Mouse (Mus musculus) brain, embryonic 14.5 days (tissue): ENCODE measurements around the gene Gm33543. TPM values are rescaled to one million over a fixed set of nuclear protein-coding genes. Genes with fewer than 3 reads are reported as not detected.
A peak's percentile ranks its signal among the peaks of the same experiment; 100 is the strongest.

Experiments used
- DNase-seq: peaks from one replicate; pipeline ENCODE4 v3.0.0-alpha.2; 2011; ENCODE audit warnings: low read depth
- CTCF ChIP-seq: fragments of 200-500 bp; IDR thresholded peaks from 2 replicates; pipeline ENCODE4 v1.5.1; 2012; ENCODE audit warnings: inconsistent platforms, mild to moderate bottlenecking, moderate library complexity, borderline replicate concordance; ENCODE audit not compliant: insufficient read depth, insufficient read length; ENCODE audit errors: extremely low read depth
- POLR2A ChIP-seq: fragments of 200-500 bp; IDR thresholded peaks from 2 replicates; pipeline ENCODE4 v1.6.1; 2012; ENCODE audit warnings: mild to moderate bottlenecking, inconsistent platforms, borderline replicate concordance; ENCODE audit not compliant: poor library complexity, insufficient read depth, insufficient read length, severe bottlenecking; ENCODE audit errors: extremely low read depth
- polyA plus RNA-seq: library from polyadenylated mRNA; depleted of rRNA; stranded (reverse); fragments of >200 nt; gene quantifications from 2 replicates; pipeline ENCODE4 v1.2.3, GENCODE M21; 2012; rRNA removed

Gm33543 gene
- polyA plus RNA-seq, result not detected in 2 replicates

DNA sequence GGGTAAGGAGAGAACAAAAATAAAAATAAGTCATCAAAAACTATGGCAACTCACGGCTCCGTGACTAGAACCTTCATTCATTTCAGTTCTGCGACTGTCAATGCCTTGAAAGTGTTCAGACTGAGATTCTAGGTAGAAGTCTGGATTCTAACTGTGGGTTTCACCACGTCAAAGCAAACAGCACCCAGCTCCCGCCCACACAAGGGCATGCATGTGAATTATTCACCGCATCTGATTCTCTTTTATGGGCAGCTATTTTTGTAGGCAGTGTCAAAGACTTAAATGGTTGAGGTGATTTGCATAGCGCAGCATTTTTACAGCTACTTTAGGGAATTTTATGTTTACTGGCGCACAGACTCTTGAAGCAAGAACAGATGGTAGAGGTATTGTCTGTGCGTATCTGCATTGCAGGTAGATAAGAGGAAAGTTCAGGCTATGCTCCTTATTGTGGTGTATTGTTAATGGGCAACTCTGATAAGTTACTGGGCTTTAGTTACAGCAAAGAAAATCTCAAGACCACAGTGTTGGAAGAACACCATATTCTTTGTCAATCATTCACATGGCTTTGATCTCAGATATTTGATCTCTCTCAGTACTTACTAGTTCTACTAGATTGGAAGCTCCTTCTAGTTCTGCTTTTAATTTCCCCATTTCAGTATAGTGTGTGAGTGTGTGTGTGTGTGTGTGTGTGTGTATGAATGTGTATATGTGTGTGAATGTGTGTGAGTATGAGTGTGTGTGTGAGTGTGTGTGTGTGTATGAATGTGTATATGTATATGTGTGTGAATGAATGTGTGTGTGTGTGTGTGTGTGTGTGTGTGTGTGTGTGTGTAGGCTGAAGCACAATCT lies at the start of gene Gm33543:
Gene Gm33543 (minus strand): TSS at position 142 of the 849 bp plus-strand sequence.
- TF ChIP-seq CTCF, result no peak
- no peak for TF ChIP-seq POLR2A
- no peak for DNase-seq

DNA sequence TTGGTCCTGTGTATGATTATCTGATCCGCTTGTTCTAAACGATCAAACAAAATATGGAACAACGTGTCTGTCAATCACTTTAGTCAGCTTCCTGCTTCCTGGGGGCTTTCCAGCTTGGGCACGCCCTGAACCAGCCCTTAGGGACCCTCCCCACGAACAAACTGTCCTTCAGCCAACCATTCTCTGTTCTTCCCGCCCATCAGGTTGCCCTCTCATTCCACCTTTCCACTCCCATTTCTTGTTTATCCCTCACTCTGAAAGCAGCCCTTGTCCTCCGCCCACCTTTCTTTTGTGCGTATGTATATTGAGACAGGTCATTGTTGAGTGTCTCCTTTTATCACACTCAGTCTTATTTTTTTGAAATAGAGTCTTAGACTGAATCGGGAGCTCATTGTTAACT lies 49.4 kb upstream of the Gm33543 start:
- TF ChIP-seq CTCF (no peak), POLR2A (no peak)
- DNase-seq, result no peak

- DNase-seq, result no peak
- TF ChIP-seq POLR2A (no peak), CTCF (no peak)
Measured at GRCm38 (mm10) chr10:95891214-95891960, 48.7 kb upstream of the Gm33543 start.

DNA sequence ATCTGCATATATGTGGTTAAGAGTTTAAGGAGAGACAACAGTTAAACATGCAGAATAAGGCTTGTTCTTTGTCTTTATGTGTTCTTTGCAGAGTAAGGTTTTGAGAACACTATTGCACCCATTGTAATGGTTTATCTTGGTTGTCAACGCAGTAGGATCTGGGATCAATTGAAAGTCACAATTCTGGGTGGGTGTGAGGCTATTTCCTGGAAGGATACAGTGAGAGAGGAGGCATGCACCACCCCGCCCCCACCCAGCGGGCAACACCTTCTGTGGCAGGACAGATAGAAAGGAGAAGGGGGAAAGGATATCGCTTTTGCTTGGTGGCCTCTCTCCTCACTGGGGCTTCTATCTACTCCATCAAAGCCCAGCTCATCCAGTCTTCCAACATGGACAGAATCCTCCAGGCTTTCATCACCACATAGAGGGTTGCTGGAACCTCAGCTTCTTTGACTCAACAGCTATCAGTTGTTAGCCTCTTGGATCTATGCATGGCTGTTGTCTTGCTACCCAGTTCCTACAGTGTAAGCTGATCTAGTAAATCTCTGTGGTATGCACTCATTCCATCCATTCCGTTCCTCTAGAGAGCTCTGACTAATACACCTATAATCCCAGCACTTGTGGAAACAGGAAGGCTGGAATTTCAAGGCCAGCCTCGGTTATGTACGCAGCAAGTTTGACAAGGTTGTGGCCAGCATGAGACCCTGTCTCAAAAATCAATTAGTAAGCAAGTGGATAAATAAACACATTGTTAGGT lies 41.2 kb upstream of the Gm33543 start:
- no peak for DNase-seq
- TF ChIP-seq CTCF (no peak), POLR2A (no peak)

GRCm38 (mm10) chr10:95882036-95882435 lies 39.3 kb upstream of the Gm33543 start:
- no peak for TF ChIP-seq CTCF
- TF ChIP-seq POLR2A, result no peak
- no peak for DNase-seq

DNA sequence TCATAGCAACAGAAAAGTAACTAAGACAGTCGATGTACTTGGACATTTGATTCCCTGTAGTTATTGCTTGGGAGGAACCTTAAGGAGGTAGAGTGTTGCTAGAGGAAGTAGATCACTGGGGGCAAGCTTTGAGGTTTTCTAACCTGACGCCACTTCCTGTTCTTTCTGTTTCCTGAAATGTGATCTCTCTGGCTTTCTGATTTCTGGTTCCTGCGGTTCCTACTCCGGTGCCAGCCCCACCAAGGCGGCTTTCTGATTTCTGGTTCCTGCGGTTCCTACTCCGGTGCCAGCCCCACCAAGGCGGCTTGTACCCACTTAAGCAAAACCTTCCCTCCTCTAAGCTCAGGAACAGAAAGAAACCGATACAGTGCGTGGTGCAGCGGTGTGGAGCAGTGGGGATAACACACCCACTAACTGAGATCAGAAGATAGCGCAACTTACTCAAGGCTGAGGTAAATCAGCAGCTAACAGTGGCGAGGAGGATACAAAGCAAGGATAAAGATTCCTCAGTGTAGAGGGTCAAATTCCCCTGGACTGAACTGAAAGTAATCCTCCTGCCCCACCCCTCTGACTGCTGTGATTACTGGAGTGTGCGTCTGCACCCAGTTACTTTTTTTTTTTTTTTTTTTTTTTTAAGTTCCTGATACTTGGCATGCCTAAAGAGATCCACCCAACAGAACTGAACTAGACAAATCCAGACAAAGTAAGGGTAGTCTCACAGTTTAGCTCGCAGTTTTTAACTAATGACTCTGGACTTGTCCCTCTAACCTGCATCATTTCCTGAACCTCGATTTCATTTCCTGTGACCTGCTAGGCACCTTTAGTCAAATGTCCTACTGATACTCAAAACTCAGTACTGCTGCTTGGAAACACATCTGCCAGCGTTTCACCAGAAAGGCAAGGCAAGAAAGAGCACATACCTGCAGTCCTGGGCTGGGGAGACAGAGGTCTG lies 37.5 kb upstream of the Gm33543 start:
- TF ChIP-seq CTCF, result no peak
- no peak for TF ChIP-seq POLR2A
- DNase-seq, result no peak

GRCm38 (mm10) chr10:95870782-95871181 lies 28.1 kb upstream of the Gm33543 start:
- DNase-seq, result no peak

DNA sequence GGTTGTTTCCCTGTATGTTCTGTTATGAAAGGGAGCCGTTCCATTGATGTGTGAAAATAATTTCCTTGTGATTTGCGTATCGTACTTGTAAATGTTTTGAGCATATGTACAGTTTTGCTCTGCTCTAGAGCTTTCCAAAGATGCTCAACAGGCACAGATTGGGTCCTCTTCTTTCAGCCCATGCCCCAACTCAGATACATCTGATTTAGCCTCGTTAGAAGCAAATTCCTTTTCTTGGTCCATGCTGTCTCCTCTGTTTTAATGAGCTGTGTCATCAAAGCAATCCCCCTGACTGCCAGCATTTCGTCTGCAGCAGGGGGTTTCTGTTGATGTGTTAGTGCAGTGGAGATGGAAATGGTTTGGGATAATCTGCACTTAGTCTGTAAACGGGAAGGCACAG lies 25.6 kb upstream of the Gm33543 start:
- TF ChIP-seq CTCF (no peak), POLR2A (no peak)
- DNase-seq, result peak; percentile 64

More at GRCm38 (mm10) chr10:95870782-95871181, 28.1 kb upstream of the Gm33543 start:
- TF ChIP-seq POLR2A, result no peak
- TF ChIP-seq CTCF, result no peak

- DNase-seq, result no peak
- no peak for TF ChIP-seq POLR2A
- TF ChIP-seq CTCF, result no peak
Measured at GRCm38 (mm10) chr10:95867596-95867995, 24.9 kb upstream of the Gm33543 start.

GRCm38 (mm10) chr10:95864349-95865124 lies 21.8 kb upstream of the Gm33543 start:
- DNase-seq, result no peak
- no peak for TF ChIP-seq POLR2A
- TF ChIP-seq CTCF, result no peak

DNA sequence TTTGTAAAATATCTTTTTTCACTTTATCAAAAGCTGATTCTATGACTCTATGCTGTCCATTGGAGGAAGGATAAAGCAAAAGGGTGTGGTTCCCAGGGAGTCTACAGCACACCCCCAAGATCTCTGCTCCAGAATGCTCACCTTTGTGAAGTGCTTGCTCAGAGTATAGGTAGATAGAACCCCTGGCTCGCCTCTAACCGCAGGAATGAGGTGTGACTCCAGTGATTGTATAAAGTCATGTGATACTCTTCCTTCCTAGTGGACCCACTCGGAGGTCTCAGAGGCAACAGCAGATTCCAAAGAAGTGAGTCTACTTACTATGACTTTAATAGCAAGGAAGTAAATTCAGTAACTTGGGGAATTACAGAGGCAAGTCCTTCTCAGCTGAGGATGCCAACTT lies 19.9 kb upstream of the Gm33543 start:
- no peak for TF ChIP-seq CTCF
- TF ChIP-seq POLR2A, result no peak
- DNase-seq, result no peak
